Mouse (Mus musculus) WW6 (cell line): ENCODE data around the gene Syt9.

Source experiments
- DNase-seq: peaks from one replicate; pipeline ENCODE4 v3.0.0-alpha.2; 2013; ENCODE audit warnings: low read depth, low spot score

Gene Syt9

GRCm38 (mm10) chr7:107370232-107371125 is at the start of gene Syt9:
Gene Syt9 (plus strand): TSS chr7:107370728.
- peak; percentile 48 for DNase-seq

GRCm38 (mm10) chr7:107339013-107339412 is 31.5 kb upstream of the Syt9 start:
- peak; percentile 9 for DNase-seq

GRCm38 (mm10) chr7:107339560-107340057 is 30.9 kb upstream of the Syt9 start:
- DNase-seq: peak; percentile 67

- no peak for DNase-seq
Observed at GRCm38 (mm10) chr7:107340221-107340620, 30.3 kb upstream of the Syt9 start.

GRCm38 (mm10) chr7:107341519-107342190 is 28.9 kb upstream of the Syt9 start:
- no peak for DNase-seq

- no peak for DNase-seq
Observed at GRCm38 (mm10) chr7:107349201-107349600, 21.3 kb upstream of the Syt9 start.

- DNase-seq: no peak
Observed at GRCm38 (mm10) chr7:107362153-107362552, 8.4 kb upstream of the Syt9 start.

- DNase-seq: no peak
Observed at GRCm38 (mm10) chr7:107362634-107363033, 7.9 kb upstream of the Syt9 start.

GRCm38 (mm10) chr7:107371126-107371920 is 795 bp downstream of the Syt9 start:
- peak; percentile 38 for DNase-seq

GRCm38 (mm10) chr7:107380562-107380961 is 10.0 kb downstream of the Syt9 start:
- no peak for DNase-seq

GRCm38 (mm10) chr7:107389604-107390003 is 19.1 kb downstream of the Syt9 start:
- no peak for DNase-seq

GRCm38 (mm10) chr7:107392749-107393148 is 22.2 kb downstream of the Syt9 start:
- DNase-seq: no peak

GRCm38 (mm10) chr7:107400061-107400799 is 29.7 kb downstream of the Syt9 start:
- DNase-seq: no peak

GRCm38 (mm10) chr7:107403261-107403660 is 32.7 kb downstream of the Syt9 start:
- no peak for DNase-seq

- DNase-seq: no peak
Observed at GRCm38 (mm10) chr7:107414928-107415327, 44.4 kb downstream of the Syt9 start.

GRCm38 (mm10) chr7:107417043-107417850 is 46.7 kb downstream of the Syt9 start:
- DNase-seq: no peak

- DNase-seq: no peak
Observed at GRCm38 (mm10) chr7:107437381-107437780, 66.9 kb downstream of the Syt9 start.

- no peak for DNase-seq
Observed at GRCm38 (mm10) chr7:107444579-107444978, 74.1 kb downstream of the Syt9 start.

- DNase-seq: no peak
Observed at GRCm38 (mm10) chr7:107454660-107455059, 84.1 kb downstream of the Syt9 start.

GRCm38 (mm10) chr7:107455118-107455521 is 84.6 kb downstream of the Syt9 start:
- no peak for DNase-seq
